Mouse (Mus musculus): ENCODE data around the gene Hist1h2bf.
"Not testable (repeated sequence)": the region's sequence is repeated elsewhere in the genome, so short reads cannot be mapped to it uniquely, and the experiment has no call there.

The Hist1h2bf gene

DNA sequence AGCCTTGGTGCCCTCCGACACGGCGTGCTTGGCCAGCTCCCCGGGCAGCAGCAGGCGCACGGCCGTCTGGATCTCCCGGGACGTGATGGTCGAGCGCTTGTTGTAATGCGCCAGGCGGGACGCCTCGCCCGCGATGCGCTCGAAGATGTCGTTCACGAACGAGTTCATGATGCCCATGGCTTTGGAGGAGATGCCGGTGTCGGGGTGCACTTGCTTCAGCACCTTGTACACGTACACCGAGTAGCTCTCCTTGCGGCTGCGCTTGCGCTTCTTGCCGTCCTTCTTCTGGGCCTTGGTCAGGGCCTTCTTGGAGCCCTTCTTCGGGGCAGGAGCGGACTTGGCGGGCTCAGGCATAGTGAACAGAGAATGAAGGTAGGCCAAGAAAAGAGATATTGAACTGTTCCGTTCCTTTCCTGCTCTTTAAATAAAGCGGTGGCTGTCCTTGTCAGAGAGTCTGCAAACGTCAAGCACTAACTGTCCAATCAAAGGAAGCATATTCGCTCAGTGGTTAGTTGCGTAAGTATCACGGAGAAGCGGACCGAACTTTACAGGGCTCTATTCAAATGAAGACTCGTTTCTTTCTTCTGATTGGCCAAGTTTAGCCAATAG is 30.9 kb downstream of the Hist1h2bf start, which contains the start of gene Hist1h2bh:
Gene Hist1h2bh (minus strand): TSS at position 394 of the 609 bp plus-strand sequence.
- peak; percentile 65 to 70 for DNase-seq

DNA sequence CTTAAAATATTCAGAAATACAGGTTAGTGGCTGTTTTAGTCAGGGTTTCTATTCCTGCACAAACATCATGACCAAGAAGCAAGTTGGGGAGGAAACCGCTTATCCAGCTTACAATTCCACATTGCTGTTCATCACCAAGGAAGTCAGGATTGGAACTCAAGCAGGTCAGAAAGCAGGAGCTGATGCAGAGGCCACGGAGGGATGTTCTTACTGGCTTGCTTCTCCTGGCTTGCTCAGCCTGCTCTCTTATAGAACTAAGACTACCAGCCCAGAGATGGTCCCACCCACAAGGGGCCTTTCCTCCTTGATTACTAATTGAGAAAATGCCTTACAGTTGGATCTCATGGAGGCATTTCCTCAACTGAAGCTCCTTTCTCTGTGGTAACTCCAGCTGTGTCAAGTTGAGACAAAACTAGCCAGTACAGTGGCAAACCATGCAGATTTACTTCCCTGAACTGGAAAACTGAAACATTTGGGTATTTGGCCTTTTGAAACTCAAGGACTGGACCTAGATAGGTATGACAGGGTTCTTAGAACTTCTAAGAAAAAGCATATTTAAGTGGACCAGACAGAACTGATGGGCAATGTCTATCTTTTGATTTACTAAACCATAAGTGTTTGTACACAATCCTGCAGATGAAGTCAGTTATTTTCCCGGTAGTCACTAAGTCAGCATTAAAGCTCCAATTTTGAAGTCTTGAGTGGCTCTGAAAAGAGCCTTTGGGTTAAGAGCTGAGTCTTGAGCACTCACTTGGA is 31.6 kb downstream of the Hist1h2bf start:
- DNase-seq: not testable (repeated sequence)

DNA sequence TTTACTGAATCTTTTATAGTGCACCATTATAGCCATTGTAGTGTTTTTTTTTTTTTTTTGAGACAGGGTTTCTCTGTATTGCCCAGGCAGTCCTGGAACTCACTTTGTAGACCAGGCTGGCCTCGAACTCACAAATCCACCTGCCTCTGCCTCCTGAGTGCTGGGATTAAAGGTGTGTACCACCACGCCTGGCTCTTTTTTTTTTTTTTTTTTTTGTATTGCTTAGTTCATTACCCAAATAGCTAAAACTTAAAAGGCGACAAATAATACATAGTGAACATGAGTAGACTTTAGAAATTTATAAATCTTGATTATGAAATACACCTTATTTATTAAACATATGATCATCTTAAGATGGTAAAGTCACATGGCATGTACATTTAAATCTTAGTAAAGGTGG is 32.5 kb downstream of the Hist1h2bf start:
- no peak for DNase-seq

DNA sequence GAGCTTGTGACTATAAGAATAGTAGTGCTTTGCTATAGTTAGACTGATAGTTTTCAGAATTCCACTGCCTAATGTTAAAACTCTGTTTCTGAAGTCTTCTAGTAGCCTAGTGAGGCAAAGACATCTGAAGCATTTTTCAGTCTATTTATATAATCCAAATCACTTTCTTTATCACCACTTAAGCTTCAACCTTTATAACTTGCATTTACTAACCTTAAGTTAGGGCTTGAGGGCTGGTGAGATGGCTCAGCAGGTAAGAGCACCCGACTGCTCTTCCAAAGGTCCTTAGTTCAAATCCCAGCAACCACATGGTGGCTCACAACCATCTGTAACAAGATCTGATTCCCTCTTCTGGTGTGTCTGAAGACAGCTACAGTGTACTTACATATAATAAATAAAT is 34.2 kb downstream of the Hist1h2bf start:
- DNase-seq: not testable (repeated sequence)

DNA sequence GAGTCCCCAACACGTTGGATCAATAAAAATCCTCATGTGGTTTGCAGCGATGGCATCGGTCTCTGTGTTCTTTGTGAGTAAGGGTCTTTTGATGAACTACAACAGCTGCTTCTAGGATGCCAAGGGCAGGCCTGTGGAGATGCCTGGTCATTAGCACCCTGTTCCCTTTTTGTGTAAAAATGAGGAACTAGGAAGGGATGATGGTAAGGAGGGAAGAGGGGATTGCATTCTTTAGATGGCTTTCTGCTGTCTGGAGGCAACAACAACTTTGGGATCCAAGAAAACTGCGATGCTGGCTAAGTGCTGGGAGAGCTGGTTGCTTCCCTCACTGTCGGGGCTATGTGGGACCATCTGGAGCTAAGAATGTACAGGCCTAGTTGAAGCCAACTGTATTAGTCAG is 35.7 kb downstream of the Hist1h2bf start:
- no peak for DNase-seq

DNA sequence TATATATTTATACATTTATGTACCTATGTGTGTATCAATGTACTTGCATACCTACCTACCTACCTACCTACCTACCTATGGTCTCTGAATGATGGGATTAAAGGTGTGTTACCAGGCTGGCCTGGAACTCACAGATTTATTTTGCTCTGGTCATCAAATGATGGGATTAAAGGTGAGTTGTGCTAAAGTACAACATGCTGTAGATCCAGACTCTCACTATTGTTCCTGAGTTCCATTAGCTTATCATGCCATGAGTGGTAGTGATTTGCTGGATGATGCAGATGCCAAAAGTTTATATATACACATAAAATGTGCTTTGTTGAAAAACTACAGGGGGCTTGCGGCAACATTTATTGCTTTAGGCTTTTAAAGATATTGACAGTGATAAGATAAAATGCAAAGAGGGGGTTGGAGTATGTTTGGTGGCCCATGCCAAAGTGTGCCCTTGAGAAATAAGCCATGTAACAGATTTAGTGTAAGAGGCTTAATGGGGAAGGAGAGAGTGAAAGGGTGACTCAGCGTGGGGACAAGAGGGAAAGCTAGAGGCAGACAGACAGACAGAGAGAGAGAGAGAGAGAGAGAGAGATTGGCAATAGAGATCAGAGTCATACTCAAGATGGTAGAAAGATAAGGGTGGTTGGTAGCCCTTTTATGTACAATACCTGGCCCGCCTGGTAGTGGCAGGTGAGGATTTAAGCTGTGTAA is 36.8 kb downstream of the Hist1h2bf start:
- no peak for DNase-seq

DNA sequence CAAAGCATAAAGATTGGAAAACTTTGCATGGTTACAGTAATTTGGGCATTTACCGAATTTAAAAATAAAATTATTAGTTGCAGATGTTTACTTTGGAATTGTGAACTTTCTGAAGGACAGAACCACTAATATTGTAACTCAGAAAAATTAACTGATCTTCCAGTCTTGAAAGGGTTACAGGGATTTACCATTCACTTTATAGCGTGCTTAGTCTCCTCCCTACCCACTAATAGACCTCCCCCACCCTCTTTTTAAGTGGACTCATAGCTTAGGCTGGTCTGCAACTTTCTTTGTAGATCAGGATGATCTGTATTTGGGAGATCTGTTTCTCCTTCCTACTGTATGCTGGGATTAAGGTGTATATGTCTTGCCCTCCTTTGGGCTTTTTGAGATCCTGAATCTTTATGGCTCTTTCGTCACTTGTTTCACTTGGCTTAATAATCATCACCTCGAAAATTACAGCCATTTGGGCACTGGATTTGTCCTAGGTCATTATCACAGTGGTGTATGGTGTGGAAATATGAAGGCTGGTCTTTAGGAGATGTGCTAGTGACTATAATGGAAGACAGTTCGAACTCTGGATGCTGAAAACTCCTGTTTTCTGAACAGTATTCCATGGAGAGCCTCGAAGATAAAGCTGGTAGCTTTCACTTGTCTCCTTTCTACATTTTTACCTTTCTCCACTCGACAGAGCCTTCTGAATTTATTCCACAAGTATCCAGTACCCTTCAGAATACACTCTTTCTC is 37.7 kb downstream of the Hist1h2bf start:
- no peak for DNase-seq

DNA sequence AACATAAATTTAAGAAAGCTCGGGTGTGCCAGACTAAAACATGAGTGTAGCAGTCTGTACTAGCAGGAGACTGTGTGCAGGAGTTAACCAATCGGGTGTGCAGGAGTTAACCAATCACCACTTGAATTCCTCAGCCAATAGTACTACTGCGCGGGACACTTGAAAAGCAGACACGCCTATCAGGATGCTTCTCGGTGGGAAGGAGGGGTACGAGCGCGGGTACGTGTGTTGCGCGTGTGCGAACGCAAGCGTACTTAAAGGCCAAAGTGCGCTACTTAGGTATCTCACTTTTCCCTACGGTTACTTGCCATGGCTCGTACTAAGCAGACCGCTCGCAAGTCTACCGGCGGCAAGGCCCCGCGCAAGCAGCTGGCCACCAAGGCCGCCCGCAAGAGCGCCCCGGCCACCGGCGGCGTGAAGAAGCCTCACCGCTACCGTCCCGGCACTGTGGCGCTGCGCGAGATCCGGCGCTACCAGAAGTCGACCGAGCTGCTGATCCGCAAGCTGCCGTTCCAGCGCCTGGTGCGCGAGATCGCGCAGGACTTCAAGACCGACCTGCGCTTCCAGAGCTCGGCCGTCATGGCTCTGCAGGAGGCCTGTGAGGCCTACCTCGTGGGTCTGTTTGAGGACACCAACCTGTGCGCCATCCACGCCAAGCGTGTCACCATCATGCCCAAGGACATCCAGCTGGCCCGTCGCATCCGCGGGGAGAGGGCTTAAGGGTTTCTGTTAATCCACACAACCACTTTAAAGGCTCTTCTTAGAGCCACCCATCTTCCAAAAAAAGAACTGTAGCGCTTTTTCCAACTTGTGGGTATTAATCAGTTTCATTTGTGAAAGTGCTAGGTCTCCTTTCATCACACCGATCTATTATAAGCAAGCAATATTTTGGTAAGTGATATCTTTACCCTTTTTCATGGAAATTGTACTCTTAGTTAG is 38.6 kb downstream of the Hist1h2bf start, which contains the start of gene Hist1h3g:
Gene Hist1h3g (plus strand): TSS at position 286 of the 939 bp plus-strand sequence.
- DNase-seq: peak; percentile 93 to 94

DNA sequence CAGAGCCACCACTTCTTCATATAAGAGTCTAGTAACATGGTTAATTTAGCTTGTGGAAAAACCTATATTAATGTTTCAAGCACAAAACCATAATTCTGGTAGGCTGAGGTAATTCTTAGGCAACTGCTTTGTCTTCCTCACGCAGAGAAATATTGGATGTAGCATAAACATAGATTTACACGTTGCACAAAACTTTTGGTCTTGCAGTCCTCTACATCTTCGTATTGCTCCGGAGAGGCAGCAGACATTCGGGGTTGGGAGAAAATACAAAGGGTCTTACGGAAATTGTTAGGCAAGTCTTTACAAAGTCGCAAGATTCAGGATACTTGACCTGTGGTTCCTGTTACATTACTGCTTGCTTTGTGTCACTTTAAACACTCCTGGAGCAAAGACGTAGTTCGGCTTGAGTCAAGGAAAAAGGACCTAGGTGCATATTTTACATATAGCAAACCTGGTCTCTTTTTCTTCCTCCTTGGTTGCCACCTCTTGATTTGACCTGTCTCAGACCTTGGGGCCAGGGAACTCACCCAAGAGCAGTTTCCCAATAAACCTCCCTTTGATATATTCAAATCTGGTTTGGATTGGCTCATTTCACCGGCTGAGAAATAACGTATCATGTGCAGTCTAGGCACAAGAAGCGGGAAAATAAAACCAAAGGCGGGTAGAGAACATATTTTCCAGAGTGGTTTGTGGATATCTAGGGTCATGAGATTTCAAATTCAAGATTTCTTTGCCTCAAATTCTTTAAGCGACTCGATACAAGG is 39.4 kb downstream of the Hist1h2bf start:
- DNase-seq: no peak

DNA sequence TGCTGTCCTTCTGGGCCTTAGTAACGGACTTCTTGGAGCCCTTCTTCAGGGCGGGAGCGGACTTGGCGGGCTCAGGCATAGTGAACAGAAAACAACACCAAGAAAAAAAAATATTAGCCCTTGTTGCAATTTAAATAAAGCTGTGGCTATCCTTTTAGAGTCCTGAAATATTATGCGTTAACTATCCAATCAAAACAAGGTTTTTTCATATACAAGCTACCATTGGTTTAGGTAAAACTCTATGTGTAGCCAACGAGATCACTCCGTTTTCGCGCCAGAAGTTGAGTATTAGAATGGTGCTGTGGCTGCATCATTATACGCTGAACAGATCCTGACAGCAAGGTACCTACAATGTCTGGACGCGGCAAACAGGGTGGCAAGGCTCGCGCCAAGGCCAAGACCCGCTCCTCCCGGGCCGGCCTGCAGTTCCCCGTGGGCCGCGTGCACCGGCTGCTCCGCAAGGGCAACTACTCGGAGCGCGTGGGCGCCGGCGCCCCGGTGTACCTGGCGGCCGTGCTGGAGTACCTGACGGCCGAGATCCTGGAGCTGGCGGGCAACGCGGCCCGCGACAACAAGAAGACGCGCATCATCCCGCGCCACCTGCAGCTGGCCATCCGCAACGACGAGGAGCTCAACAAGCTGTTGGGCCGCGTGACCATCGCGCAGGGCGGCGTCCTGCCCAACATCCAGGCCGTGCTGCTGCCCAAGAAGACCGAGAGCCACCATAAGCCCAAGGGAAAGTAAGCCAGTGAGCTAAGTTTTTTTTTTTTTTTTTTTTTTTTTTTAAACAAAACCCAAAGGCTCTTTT is 40.2 kb downstream of the Hist1h2bf start, which contains the start of gene Hist1h2af:
Gene Hist1h2af (plus strand): TSS at position 347 of the 808 bp plus-strand sequence.
- DNase-seq: peak; percentile 84 to 85

DNA sequence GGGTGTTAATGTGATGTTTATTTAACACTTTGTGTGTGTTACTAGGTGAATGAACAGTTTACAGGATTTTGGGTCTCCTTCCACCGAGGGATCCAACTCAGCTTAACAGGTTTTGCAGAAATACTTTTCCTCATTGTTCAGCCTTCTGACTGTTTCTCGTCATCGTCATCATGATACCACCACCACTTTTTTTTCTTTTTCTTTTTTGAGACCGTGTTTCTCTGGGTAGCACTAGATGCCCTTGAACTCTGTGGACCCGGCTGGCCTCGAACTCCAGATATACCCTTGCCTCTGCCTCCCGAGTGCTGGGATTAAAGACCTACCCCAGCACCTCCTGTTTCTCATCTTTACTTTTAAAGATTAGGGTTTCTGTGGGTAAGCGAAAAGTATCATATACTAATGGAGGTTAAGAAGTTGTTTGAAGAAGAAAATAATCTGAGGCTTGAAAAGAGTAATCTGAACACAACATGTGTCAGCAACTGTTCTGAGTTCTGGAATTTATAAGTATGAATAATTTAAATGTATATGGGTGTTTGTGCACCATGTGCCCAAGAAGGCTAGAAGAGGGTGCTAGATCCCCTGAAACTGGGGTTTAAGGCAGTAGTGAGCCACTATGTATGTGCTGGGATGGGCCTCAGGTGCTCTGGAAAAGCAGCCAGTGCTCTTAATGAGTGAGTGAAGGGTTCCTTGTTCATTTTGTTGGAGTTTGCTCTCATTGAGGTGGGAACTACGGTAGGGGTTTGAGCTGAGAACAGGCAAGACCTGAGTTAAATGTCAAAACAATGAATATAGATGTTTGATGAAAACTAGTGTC is 41.5 kb downstream of the Hist1h2bf start:
- DNase-seq: no peak

DNA sequence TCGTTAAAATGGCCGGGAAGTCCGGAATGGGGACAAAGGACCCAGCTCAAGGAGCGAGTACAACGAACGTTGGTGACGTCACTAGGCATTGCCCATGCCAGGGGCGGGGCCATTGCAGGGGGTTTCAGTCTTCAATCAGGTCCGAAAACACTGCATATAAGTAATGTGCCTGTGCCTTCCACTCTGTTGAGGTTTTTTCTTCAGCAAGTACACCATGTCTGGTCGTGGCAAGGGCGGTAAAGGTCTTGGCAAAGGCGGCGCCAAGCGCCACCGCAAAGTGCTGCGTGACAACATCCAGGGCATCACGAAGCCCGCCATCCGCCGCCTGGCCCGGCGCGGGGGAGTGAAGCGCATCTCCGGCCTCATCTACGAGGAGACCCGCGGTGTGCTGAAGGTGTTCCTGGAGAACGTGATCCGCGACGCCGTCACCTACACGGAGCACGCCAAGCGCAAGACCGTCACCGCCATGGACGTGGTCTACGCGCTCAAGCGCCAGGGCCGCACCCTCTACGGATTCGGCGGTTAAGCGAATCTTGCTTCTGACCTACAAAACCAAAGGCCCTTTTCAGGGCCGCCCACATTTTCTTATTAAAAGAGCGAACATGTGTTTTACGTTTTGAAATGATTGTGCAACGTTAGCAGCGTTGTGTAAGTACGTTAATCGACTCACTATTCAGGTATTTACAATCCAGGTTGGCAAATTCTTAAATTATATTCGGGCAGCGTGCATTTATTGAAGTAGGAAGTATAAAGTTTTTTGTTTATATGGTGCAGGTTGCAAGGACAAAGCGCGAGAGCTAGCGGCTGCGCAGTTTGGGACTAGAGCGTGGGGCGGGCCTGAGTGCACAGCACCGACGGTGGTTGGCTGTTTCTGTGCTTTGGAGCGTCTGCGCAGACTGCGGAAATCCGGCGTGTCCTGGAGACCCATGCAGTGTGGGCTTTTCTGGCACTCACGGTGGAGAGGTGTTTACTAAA is 42.8 kb downstream of the Hist1h2bf start, which contains the start of gene Hist1h4h:
Gene Hist1h4h (plus strand): TSS at position 150 of the 975 bp plus-strand sequence.
- peak; percentile 99 to 100 for DNase-seq

DNA sequence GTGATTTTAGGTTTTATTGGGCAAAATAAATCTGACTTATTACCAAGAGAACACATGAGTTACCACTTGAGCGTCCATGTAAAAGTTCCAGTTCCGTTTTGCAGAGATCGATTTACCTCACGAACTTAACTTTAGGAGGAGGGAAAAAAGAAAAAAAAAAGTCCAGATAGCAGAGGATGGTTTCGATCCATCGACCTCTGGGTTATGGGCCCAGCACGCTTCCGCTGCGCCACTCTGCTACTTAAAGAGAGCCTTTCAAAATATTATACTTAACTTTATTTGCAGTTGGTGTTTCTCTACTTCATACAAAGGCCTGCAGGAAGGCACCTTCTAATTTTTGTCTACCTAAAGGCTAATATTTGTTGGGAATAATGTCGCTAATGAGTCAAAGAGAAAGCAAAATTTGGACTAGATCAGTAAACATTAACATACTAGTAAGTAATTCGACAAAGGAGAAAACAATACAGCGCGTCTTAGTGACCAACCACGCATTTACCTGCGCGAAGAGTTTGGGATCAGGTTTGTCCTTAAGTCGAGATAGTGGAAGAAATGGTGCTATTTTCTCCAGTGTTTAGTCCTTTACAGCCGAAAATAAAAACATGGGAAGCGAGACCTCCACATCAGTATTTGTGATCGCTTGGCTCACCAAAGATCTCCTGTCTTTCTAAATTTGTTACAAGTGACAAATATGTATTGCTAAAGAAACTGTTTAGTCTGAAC is 43.7 kb downstream of the Hist1h2bf start:
- DNase-seq: peak; percentile 65 to 81

DNA sequence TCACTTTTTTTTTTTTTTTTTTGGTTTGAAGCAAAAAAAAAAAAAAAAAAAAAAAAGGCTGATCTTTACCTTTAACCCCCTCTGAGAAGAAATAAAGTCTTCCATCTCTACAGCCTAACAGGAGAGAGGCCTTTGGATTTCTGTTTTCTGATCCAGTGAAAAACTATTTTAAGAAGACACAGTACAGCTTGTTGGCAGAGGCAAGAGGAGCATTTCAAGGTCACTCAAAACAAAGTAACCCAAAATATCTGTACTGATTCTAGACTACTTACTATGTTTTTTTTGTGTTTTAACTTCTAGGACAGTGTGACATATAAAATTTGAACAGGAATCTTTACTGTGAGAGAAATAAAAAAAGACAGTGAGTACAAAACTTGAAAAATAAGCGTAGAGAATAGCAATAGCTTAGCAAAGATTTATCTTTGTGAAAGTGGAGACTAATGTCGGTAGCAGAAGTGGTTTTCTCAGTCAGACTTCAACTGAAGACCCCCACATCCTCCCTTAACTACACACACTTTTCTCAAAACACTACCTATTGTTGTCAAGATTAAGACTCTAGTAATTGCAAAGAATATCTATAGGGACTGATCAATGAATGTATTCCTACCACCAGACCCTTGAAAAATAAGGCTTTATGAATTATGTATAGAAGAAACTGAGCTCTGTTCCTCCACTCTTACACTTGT is 44.4 kb downstream of the Hist1h2bf start:
- DNase-seq: no peak

DNA sequence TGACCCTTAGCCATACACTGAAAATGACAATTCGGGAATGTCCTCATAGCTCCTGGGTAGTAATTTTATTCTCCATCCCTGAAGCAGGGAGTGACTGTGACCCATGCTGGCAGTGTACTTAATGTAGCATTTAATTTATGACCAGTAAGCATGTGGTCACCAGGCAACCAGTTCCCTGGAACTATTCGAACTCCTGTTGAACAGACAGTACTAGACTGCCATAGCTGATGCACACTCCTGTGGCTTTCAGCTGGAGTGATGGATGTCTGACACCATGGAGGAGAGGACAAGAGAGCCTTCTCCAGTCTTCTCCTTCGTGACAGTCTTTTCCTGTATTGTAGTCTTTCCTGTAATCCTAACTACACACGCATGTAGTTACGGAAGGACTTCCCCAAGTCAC is 45.0 kb downstream of the Hist1h2bf start:
- DNase-seq: no peak

DNA sequence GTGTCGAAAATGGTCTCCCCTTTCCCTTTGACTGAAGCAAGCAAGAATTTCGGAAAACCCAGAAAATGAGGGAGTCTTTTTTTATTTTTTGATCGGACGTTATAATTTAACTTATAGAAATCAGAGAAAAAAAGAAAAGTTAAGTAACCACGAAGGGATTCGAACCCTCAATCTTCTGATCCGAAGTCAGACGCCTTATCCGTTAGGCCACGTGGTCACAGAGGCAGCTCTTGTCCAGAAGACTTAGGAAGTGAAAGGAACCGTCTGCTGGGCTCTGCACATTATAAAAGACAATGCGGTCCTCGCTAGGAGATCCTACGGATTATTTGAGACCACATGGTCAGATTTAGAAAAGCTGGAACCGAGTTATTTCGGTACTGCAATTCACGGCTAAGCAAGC is 47.7 kb downstream of the Hist1h2bf start:
- DNase-seq: peak; percentile 96 to 98
